Comparison of ENCODE assay signal across 7 mouse cellular contexts in genomic region chr4:108350819-108351218, GRCm38 (mm10). TPM values are rescaled to one million over a fixed set of nuclear protein-coding genes. Genes with fewer than 3 reads are reported as not detected.
A peak's percentile ranks its signal among the peaks of the same experiment; 100 is the strongest.
DNase-seq lines count a peak whose midpoint lies in the region; ATAC-seq lines count a peak whose summit lies in the region.

No protein-coding gene starts in this region.

- no peak overlapping the region for H3K9ac ChIP-seq in liver, embryonic 16.5 days (ENCODE audit: low read depth, low read length)
- H3K9ac ChIP-seq in neural tube, embryonic 14.5 days (replicated peaks; ENCODE audit: low read depth, low read length), result no peak overlapping the region

- WGBS in embryonic facial prominence, embryonic 10.5 days, result 9% methylated on average over 8 of the region's 8 CpGs
- WGBS in liver, embryonic 16.5 days (ENCODE audit: insufficient replicate concordance), result 36% methylated on average over 8 of the region's 8 CpGs
- WGBS in neural tube, embryonic 14.5 days, result 9% methylated on average over 8 of the region's 8 CpGs

- ATAC-seq in hematopoietic stem cell, adult 5-6 weeks (replicated peaks in 1 of 2; ENCODE audit: insufficient read depth in 1 of 2, low FRiP score in 2 of 2, low TSS enrichment in 1 of 2, low read depth in 1 of 2, poor library complexity in 2 of 2, severe bottlenecking in 2 of 2), result peak; percentile 19 to 20; a peak in 1 of 4 replicates
- ATAC-seq in liver, embryonic 16.5 days (ENCODE audit: low read depth), result peak; percentile 27; the same call in 1 of the 2 replicates
- ATAC-seq in neural tube, embryonic 14.5 days (ENCODE audit: low read depth), result peak; percentile 65; the same call in 1 of the 2 replicates
- no peak for ATAC-seq in inflammation-experienced regulatory T-cells, adult 6 months

- H3K4me3 ChIP-seq in embryonic facial prominence, embryonic 10.5 days, result peak overlapping the region; percentile 31; the same call in 1 of the 2 replicates
- no peak overlapping the region for H3K4me3 ChIP-seq in liver, embryonic 16.5 days (ENCODE audit: low read depth, low read length)
- no peak overlapping the region for H3K4me3 ChIP-seq in neural tube, embryonic 14.5 days (ENCODE audit: low read depth, low read length)

- no peaks in the 10 kb centered on the region for H3K27me3 ChIP-seq in embryonic facial prominence, embryonic 10.5 days (replicated peaks; ENCODE audit: low read depth, poor library complexity, severe bottlenecking)
- no peaks in the 10 kb centered on the region for H3K27me3 ChIP-seq in liver, embryonic 16.5 days (ENCODE audit: control insufficient read depth, insufficient read depth, low read depth, low read length)
- no peaks in the 10 kb centered on the region for H3K27me3 ChIP-seq in neural tube, embryonic 14.5 days (ENCODE audit: control insufficient read depth, insufficient read depth, low read length)

- no peaks in the 10 kb centered on the region for H3K36me3 ChIP-seq in embryonic facial prominence, embryonic 10.5 days (replicated peaks)
- H3K36me3 ChIP-seq in liver, embryonic 16.5 days (ENCODE audit: control insufficient read depth, insufficient read depth), result no peaks in the 10 kb centered on the region
- no peaks in the 10 kb centered on the region for H3K36me3 ChIP-seq in neural tube, embryonic 14.5 days (ENCODE audit: control insufficient read depth, insufficient read depth, low read length)

- H3K27ac ChIP-seq in embryonic facial prominence, embryonic 10.5 days (replicated peaks), result peak overlapping the region; percentile 88
- H3K27ac ChIP-seq in liver, embryonic 16.5 days (ENCODE audit: low read length), result peak overlapping the region; percentile 57; the same call in 1 of the 2 replicates
- no peak overlapping the region for H3K27ac ChIP-seq in neural tube, embryonic 14.5 days (ENCODE audit: low read depth, low read length)

- peaks cover 69% of the 10 kb centered on the region for H3K4me1 ChIP-seq in embryonic facial prominence, embryonic 10.5 days
- H3K4me1 ChIP-seq in liver, embryonic 16.5 days (ENCODE audit: control insufficient read depth, low read depth, low read length), result peaks cover 17% of the 10 kb centered on the region
- H3K4me1 ChIP-seq in neural tube, embryonic 14.5 days (ENCODE audit: control insufficient read depth, insufficient read depth, low read length), result peaks cover 4% of the 10 kb centered on the region; the same call in 1 of the 2 replicates

- no peak overlapping the region for H3K4me2 ChIP-seq in liver, embryonic 16.5 days (ENCODE audit: low read depth, low read length)
- H3K4me2 ChIP-seq in neural tube, embryonic 14.5 days (ENCODE audit: low read depth, low read length), result no peak overlapping the region

- no peaks in the 10 kb centered on the region for H3K9me3 ChIP-seq in embryonic facial prominence, embryonic 10.5 days
- H3K9me3 ChIP-seq in liver, embryonic 16.5 days (replicated peaks; ENCODE audit: control insufficient read depth, low read length), result no peaks in the 10 kb centered on the region
- H3K9me3 ChIP-seq in neural tube, embryonic 14.5 days (ENCODE audit: control insufficient read depth, low read length), result no peaks in the 10 kb centered on the region

- DNase-seq in R1 (ENCODE audit: low read depth, low spot score), result peak; percentile 39
- DNase-seq in embryonic facial prominence, embryonic 10.5 days (ENCODE audit: low spot score), result peak; percentile 88
- DNase-seq in c-Kit-positive CD71-positive TER-119-positive erythroid progenitor cells, embryonic 14.5 days (ENCODE audit: low spot score), result no peak

RNA-seq across cellular contexts. Expression of gene Coa7, which starts 22.9 kb away (rescaled TPM):
- polyA plus RNA-seq in embryonic facial prominence, embryonic 10.5 days (2016; fragmentation: Nextera tagmentation; extraction: Ambion mirVana), result 70.4 and 78.9 TPM in 2 replicates
- 8.2 and 13.3 TPM in 2 replicates for total RNA-seq in hematopoietic stem cell, adult 5-6 weeks (2017)
- polyA plus RNA-seq in liver, embryonic 16.5 days (2015; fragmentation: Nextera tagmentation; extraction: Ambion mirVana), result 20.5 and 26.3 TPM in 2 replicates
- polyA plus RNA-seq in neural tube, embryonic 14.5 days (2014; fragmentation: Nextera tagmentation; extraction: Ambion mirVana), result 44.1 and 45.0 TPM in 2 replicates
- 10 to 100 TPM; 16.1 to 26.8 (median 22.9) TPM for polyA plus RNA-seq in inflammation-experienced regulatory T-cells, adult 6 months (2017; shearing (Covaris generic))

RNA-seq across cellular contexts. Expression of gene Shisal2a, which starts 32.3 kb away (rescaled TPM):
- 4.0 and 5.6 TPM in 2 replicates for polyA plus RNA-seq in embryonic facial prominence, embryonic 10.5 days (2016; fragmentation: Nextera tagmentation; extraction: Ambion mirVana)
- total RNA-seq in hematopoietic stem cell, adult 5-6 weeks (2017), result not detected in 2 replicates
- 0.15 and 0.16 TPM in 2 replicates for polyA plus RNA-seq in liver, embryonic 16.5 days (2015; fragmentation: Nextera tagmentation; extraction: Ambion mirVana)
- polyA plus RNA-seq in neural tube, embryonic 14.5 days (2014; fragmentation: Nextera tagmentation; extraction: Ambion mirVana), result 6.0 and 7.7 TPM in 2 replicates
- polyA plus RNA-seq in inflammation-experienced regulatory T-cells, adult 6 months (2017; shearing (Covaris generic)), result not detected

RNA-seq across cellular contexts. Expression of gene Zyg11b, which starts 49.9 kb away (rescaled TPM):
- polyA plus RNA-seq in embryonic facial prominence, embryonic 10.5 days (2016; fragmentation: Nextera tagmentation; extraction: Ambion mirVana), result 14.7 and 15.4 TPM in 2 replicates
- total RNA-seq in hematopoietic stem cell, adult 5-6 weeks (2017), result 32.3 TPM in 2 replicates
- polyA plus RNA-seq in liver, embryonic 16.5 days (2015; fragmentation: Nextera tagmentation; extraction: Ambion mirVana), result 2.3 and 3.1 TPM in 2 replicates
- 42.7 and 48.5 TPM in 2 replicates for polyA plus RNA-seq in neural tube, embryonic 14.5 days (2014; fragmentation: Nextera tagmentation; extraction: Ambion mirVana)
- 10 to 100 TPM in 2 of 3 experiments, 1 to 10 TPM in 1; 7.5 to 14.1 (median 12.2) TPM for polyA plus RNA-seq in inflammation-experienced regulatory T-cells, adult 6 months (2017; shearing (Covaris generic))

RNA-seq across cellular contexts. Expression of gene Gpx7, which starts 55.9 kb away (rescaled TPM):
- polyA plus RNA-seq in embryonic facial prominence, embryonic 10.5 days (2016; fragmentation: Nextera tagmentation; extraction: Ambion mirVana), result 39.7 and 40.1 TPM in 2 replicates
- 4.2 and 12.6 TPM in 2 replicates for total RNA-seq in hematopoietic stem cell, adult 5-6 weeks (2017)
- polyA plus RNA-seq in liver, embryonic 16.5 days (2015; fragmentation: Nextera tagmentation; extraction: Ambion mirVana), result 9.5 and 10.4 TPM in 2 replicates
- polyA plus RNA-seq in neural tube, embryonic 14.5 days (2014; fragmentation: Nextera tagmentation; extraction: Ambion mirVana), result 21.7 and 37.4 TPM in 2 replicates
- polyA plus RNA-seq in inflammation-experienced regulatory T-cells, adult 6 months (2017; shearing (Covaris generic)), result 1 to 10 TPM in 2 of 3 experiments, under 1 TPM in 1; 0.83 to 3.8 (median 2.5) TPM
